Mouse (Mus musculus) E14TG2a.4 (cell line): ENCODE data around the gene Fasn.
A peak's percentile ranks its signal among the peaks of the same experiment; 100 is the strongest.

Experiments
- H3K27me3 ChIP-seq: 2 replicates; pipeline ENCODE4 v1.6.1; 2014; ENCODE audit warnings: low read length, control low read depth; ENCODE audit not compliant: insufficient read depth
- H3K36me3 ChIP-seq: 2 replicates; pipeline ENCODE4 v1.6.1; 2014; ENCODE audit warnings: low read length, control low read depth; ENCODE audit not compliant: insufficient read depth
- H3K4me1 ChIP-seq: replicated peaks from 2 replicates; pipeline ENCODE4 v1.6.1; 2014; ENCODE audit warnings: low read depth, low read length, control low read depth
- H3K4me3 ChIP-seq: replicated peaks from 2 replicates; pipeline ENCODE4 v1.5.1; 2014; ENCODE audit warnings: mild to moderate bottlenecking, low read length
- H3K9me3 ChIP-seq: 2 replicates; pipeline ENCODE4 v1.6.1; 2014; ENCODE audit warnings: low read length, control low read depth
- CTCF ChIP-seq: conservative IDR thresholded peaks from 2 replicates; pipeline ENCODE4 v1.5.1; 2014; ENCODE audit warnings: low read length
- NANOG ChIP-seq: IDR thresholded peaks from 2 replicates; pipeline ENCODE4 v1.6.1; 2014; ENCODE audit warnings: borderline replicate concordance, low read length, mixed read lengths
- POU5F1 ChIP-seq: IDR thresholded peaks from 2 replicates; pipeline ENCODE4 v1.6.1; 2014; ENCODE audit warnings: low read length, borderline replicate concordance

Fasn gene

GRCm38 (mm10) chr11:120831659-120832440 is 7.5 kb upstream of the Fasn start:
- Histone ChIP-seq H3K9me3 (no peaks in the 10 kb centered on the region), H3K4me1 (peaks cover 25% of the 10 kb centered on the region), H3K36me3 (no peaks in the 10 kb centered on the region), H3K4me3 (no peak overlapping the region), H3K27me3 (no peaks in the 10 kb centered on the region)
- TF ChIP-seq NANOG: no peak
- TF ChIP-seq CTCF: no peak
- no peak for TF ChIP-seq POU5F1

- H3K4me3 ChIP-seq: no peak overlapping the region
- no peaks in the 10 kb centered on the region for H3K36me3 ChIP-seq
- H3K27me3 ChIP-seq: no peaks in the 10 kb centered on the region
- H3K4me1 ChIP-seq: peaks cover 36% of the 10 kb centered on the region
- no peak for TF ChIP-seq NANOG
- H3K9me3 ChIP-seq: no peaks in the 10 kb centered on the region
These were observed 6.3 kb upstream of the Fasn start for GRCm38 (mm10) chr11:120830686-120831085.

GRCm38 (mm10) chr11:120829757-120830532 is 5.6 kb upstream of the Fasn start:
- H3K4me1 ChIP-seq: peaks cover 44% of the 10 kb centered on the region
- no peaks in the 10 kb centered on the region for H3K27me3 ChIP-seq
- H3K9me3 ChIP-seq: no peaks in the 10 kb centered on the region
- no peaks in the 10 kb centered on the region for H3K36me3 ChIP-seq
- H3K4me3 ChIP-seq: no peak overlapping the region
- no peak for TF ChIP-seq NANOG
- no peak for TF ChIP-seq CTCF
- TF ChIP-seq POU5F1: no peak

- Histone ChIP-seq H3K4me1 (peaks cover 36% of the 10 kb centered on the region), H3K36me3 (no peaks in the 10 kb centered on the region), H3K4me3 (no peak overlapping the region), H3K27me3 (no peaks in the 10 kb centered on the region), H3K9me3 (no peaks in the 10 kb centered on the region)
- TF ChIP-seq CTCF (no peak), NANOG (no peak), POU5F1 (no peak)
These were observed 4.1 kb upstream of the Fasn start for GRCm38 (mm10) chr11:120828416-120828815.

- peaks cover 56% of the 10 kb centered on the region for H3K4me1 ChIP-seq
- no peaks in the 10 kb centered on the region for H3K9me3 ChIP-seq
- H3K27me3 ChIP-seq: no peaks in the 10 kb centered on the region
- TF ChIP-seq NANOG (no peak), POU5F1 (no peak), CTCF (no peak)
- H3K36me3 ChIP-seq: peaks cover 19% of the 10 kb centered on the region
- no peak overlapping the region for H3K4me3 ChIP-seq
These were observed 1.9 kb upstream of the Fasn start for GRCm38 (mm10) chr11:120826016-120826953.

GRCm38 (mm10) chr11:120825289-120825863 is 1.0 kb upstream of the Fasn start:
- H3K27me3 ChIP-seq: no peaks in the 10 kb centered on the region
- no peak for TF ChIP-seq CTCF
- no peak for TF ChIP-seq POU5F1
- TF ChIP-seq NANOG: no peak
- H3K9me3 ChIP-seq: no peaks in the 10 kb centered on the region
- H3K36me3 ChIP-seq: peaks cover 29% of the 10 kb centered on the region
- peak overlapping the region; percentile 96 for H3K4me3 ChIP-seq
- peaks cover 63% of the 10 kb centered on the region for H3K4me1 ChIP-seq

- TF ChIP-seq POU5F1 (no peak), NANOG (no peak), CTCF (no peak)
- Histone ChIP-seq H3K9me3 (no peaks in the 10 kb centered on the region), H3K27me3 (no peaks in the 10 kb centered on the region), H3K4me3 (peak overlapping the region; percentile 96), H3K36me3 (peaks cover 34% of the 10 kb centered on the region), H3K4me1 (peaks cover 69% of the 10 kb centered on the region)
These were observed 491 bp upstream of the Fasn start for GRCm38 (mm10) chr11:120824787-120825288.

- H3K4me1 ChIP-seq: peaks cover 82% of the 10 kb centered on the region
- H3K4me3 ChIP-seq: peak overlapping the region; percentile 96
- TF ChIP-seq POU5F1 (no peak), CTCF (no peak), NANOG (no peak)
- no peaks in the 10 kb centered on the region for H3K9me3 ChIP-seq
- H3K27me3 ChIP-seq: no peaks in the 10 kb centered on the region
- peaks cover 47% of the 10 kb centered on the region for H3K36me3 ChIP-seq
These were observed 798 bp downstream of the Fasn start for GRCm38 (mm10) chr11:120823551-120823947.
